Mouse (Mus musculus): ENCODE measurements at regions not wholly inside any gene's neighbourhood (a gene's known extent, or its start where the extent isn't known, plus 50 kb on each side); places are given as distances from the start of the nearest gene placed in this dataset.
"Not testable (repeated sequence)": the region's sequence is repeated elsewhere in the genome, so short reads cannot be mapped to it uniquely, and the experiment has no call there.

DNA sequence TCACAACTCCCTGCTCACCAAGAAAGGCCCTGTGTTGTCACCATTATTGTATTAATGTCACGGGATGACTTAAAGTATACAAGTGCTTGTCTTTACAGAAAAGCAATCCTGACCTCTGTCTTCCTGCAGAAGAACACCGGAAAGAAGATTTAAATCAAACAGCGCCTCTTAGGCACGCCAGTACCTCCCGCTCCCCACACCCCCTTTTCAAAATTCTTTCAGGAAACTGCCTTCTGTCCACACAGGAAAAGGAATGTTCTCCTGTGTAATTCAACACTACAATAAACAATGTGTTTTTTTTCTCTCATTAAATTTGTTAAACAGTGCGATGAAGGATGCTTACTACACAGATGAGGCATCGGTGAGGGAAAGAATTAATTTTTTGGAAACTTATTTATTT lies 112.6 kb upstream of the Stt3b start:
- DNase-seq = no peak

- no peak for DNase-seq
These were observed 116.5 kb upstream of the Stt3b start for GRCm38 (mm10) chr9:115426682-115427081.

DNA sequence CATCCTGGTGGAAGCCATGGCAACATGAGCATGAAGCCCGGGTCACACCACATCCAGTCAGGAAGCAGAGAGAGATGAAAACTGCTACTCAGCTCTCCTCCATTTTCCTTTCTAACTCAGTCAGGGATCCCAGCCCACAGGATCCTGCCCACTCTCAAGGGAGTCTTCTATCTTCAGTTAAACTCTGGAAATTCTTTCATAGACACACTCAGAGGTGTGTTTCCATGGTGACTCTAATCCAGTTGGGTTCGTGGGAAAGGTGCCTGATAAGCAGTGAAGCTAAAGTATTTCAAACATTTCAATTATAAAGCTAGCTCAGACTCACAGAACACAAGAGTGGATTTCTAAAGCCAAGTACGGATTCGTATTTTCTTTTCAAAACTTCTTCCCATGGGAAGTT lies 120.0 kb upstream of the Stt3b start:
- DNase-seq = no peak

DNA sequence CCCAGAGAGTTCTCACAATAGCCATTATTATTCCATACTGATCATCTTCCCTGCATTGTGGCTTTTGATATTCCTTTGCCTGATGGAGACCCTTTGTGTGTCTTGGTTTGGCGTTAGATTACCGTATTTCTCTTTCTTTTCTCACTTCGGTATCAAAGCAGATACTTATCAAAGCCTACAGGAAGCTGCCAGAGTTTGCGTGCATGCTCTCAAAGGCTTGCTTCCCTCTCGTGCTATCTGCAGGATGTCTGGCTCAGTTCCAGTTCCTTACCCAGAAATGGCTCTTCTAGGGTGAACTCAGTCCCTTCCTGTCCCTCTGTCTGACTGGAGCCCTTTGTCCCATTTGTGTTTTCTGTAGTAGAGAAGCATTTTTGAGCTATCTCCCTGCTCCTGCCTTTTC lies 124.5 kb upstream of the Stt3b start:
- no peak for DNase-seq

DNA sequence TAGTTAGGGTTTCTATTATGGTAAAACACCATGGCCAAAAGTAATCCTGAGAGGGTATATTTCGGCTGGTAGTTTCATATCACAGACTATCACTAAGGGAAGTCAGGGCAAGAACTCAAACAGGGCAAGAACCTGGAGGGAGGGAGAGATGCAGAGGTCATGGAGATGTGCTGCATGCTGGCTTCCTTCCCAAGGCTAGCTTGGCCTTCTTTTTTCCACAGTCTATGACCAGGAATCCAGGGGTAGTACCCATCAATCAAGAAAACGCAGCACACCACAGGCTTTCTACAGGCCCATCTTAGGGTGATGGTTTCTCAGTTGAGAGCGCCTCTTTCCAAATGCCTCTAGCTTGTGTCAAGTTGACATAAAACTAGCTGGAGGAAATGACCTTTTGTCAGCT lies 126.1 kb upstream of the Stt3b start:
- DNase-seq = no peak

GRCm38 (mm10) chr9:115438234-115438633 lies 128.0 kb upstream of the Stt3b start:
- not testable (repeated sequence) for DNase-seq

DNA sequence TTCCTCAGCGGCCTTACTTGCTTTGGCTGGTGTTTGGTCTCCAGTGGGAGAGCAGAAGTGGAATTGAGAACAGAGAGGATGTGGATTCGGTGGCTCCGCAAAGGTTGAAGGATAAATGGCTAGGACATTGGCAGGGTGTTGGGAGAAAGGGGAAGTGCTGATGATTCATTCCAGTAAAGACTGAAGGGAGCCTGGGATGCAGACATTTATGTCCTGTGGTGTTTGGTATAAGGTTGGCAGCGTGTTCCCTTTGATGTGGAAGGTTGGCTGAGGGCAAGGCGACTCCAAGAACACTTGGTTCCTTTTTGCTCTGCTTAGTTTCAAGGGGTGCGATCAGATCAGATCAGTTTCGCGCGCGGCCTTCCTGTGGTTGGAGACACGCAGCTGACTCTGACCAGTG lies 136.5 kb upstream of the Stt3b start:
- no peak for DNase-seq

DNA sequence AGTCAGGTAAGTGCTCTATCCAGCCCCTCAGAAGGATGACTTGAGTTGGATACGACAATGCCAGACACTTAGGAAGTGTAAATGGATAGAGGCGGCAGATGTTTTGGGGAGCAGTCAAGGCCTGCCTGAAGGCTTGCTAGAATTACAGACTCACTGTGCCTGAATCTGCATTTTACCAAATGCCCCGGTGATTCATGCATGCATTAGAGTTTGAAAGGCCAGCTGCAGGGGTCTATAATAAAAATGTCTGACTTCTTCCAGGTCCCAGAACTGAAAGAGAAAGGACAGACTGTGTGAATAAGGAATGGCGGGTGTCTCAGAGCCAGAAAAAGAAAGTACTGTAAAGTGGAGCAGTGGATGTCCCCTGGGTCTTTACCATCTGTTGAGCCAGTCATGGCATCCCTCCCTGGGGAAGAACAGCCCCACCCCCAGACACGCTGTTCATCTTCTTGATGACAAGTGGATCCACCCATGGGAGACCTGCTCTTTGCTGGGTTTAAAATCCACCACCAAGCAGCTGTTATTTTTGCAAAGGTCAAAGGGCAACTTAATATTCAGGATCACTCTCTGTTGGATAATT lies 140.6 kb upstream of the Stt3b start:
- DNase-seq = no peak

DNA sequence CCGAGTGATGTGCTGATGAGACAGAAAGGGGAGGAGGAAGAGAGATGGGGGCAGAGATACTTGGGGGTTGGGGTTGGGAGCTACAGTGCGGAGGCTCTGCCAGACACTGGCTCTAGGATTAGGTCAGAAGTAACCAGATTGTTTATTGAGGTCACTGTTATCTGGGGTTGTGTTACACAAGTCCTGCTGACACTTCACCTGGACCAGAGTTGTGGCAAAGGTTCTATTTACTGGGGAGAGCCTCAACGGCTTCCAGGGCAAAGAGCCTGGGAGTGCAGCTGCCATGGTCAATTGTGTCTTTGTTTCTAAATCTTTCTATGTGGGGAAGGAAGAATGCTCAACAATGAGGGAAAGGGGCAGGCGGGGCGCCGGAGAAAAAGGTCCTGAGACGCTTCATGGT lies 144.6 kb upstream of the Stt3b start:
- DNase-seq = no peak

GRCm38 (mm10) chr9:115456121-115456520 lies 145.9 kb upstream of the Stt3b start:
- DNase-seq = no peak

DNA sequence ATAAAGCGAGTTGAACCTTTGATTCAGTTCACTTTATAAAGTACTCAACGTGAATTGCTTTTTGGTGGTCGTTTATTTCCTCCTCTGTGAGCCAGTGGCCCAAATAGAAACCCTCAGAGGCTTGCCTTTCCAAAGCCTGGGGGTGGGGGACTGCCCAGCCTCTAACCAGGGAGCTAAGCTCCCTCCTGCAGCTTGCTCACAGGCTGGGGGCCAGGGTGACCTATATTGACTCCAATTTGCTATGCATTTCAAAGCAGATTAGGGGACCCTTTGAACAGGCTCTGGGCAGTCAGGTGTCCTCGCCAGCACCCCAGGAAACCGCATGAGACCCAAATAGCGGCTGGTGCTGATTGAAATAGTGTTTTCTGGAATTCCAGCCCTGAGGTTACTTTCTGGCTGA lies 146.4 kb upstream of the Stt3b start:
- DNase-seq = no peak

- no peak for DNase-seq
These were observed 147.9 kb upstream of the Stt3b start for GRCm38 (mm10) chr9:115457889-115458710.

- not testable (repeated sequence) for DNase-seq
These were observed 148.9 kb upstream of the Stt3b start for GRCm38 (mm10) chr9:115459075-115459474.

- no peak for DNase-seq
These were observed 155.1 kb upstream of the Stt3b start for GRCm38 (mm10) chr9:115465326-115465725.

DNA sequence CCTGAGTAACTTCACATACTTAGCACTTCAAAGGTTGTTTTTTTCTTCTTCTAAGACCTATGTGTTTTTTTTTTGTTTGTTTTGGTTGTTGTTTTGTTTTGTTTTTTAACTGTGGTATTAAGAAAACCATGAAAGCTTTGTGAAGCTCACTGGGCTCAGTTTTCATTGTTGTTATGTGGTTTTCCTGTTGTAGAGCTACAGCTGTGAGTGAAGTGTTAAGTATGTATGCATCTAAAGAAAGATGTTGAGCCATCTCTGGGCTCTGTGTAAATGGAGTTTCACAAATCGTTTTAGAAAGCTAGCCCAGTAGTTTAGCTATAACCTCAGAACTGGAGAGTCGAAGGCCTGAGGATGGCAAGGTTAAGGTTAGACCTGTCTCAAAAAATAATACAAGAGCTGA lies 158.4 kb upstream of the Stt3b start:
- DNase-seq = no peak

DNA sequence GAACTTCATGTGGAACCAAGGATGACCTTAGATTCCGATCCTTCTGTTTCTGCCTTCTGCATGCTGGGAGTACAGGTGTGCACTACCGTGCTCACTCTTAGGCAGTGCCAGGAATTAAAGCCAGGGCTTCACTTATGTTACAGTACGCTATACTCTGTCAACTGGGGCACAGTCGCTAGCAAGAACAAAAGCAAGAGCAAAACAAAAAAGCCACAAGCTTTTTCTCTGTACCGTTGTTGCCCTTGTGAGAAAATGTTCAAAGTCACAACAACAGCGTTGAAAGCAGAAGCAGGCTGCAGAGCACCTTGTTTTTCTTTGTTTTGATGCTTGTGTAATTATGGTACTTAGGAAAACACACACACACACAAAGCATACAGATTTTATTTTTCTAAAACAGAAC lies 161.4 kb upstream of the Stt3b start:
- DNase-seq = no peak

DNA sequence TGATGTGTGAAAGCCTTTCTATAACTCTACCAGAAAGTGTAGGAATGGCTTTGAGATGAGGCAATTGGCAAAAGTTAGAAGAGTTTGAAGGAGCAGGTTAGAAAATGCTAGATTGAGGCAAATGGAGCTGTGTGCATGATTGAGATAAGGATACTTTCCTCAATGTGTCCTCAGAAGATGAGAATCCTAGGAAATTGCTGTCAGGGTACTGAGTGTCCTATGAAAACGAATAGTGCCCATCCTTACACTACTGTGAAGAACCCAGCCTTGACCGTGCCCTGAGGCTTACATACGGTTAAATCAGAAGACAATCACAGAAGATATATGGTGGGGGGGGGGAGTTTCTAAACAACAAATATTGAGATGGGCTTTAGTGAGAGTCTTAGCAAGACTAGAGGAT lies 162.8 kb upstream of the Stt3b start:
- DNase-seq = no peak

GRCm38 (mm10) chr9:115473847-115474246 lies 163.6 kb upstream of the Stt3b start:
- DNase-seq = no peak

GRCm38 (mm10) chr9:115474342-115474741 lies 164.1 kb upstream of the Stt3b start:
- no peak for DNase-seq

- no peak for DNase-seq
These were observed 166.0 kb upstream of the Stt3b start for GRCm38 (mm10) chr9:115476205-115476604.

- DNase-seq = no peak
These were observed 167.5 kb upstream of the Stt3b start for GRCm38 (mm10) chr9:115477556-115478220.

- no peak for DNase-seq
These were observed 168.7 kb upstream of the Stt3b start for GRCm38 (mm10) chr9:115478946-115479345.

GRCm38 (mm10) chr9:115481176-115481575 lies 171.0 kb upstream of the Stt3b start:
- DNase-seq = no peak

GRCm38 (mm10) chr9:115483024-115483423 lies 172.8 kb upstream of the Stt3b start:
- no peak for DNase-seq

Data from gastrocnemius, postnatal 25 days (tissue).